Mouse (Mus musculus) large intestine, adult 2 months (tissue): ENCODE results near the gene Mrpl45. TPM values are rescaled to one million over a fixed set of nuclear protein-coding genes. Genes with fewer than 3 reads are reported as not detected.

ENCODE experiments used
- DNase-seq: peaks from one replicate; pipeline ENCODE4 v3.0.0-alpha.2; 2012; ENCODE audit warnings: low read depth, low spot score
- WGBS: fragments of 180-500 bp; shearing (Covaris S2); methylation state at CpG from one replicate; pipeline ENCODE4 v1.1.7; 2018; 5-methylcytosine and 5-hydroxymethylcytosine counted together
- polyA plus RNA-seq: library from polyadenylated mRNA; depleted of rRNA; stranded (reverse); fragments of >200 nt; gene quantifications from 2 replicates; pipeline ENCODE4 v1.2.3, GENCODE M21; 2012

Mrpl45 gene
- polyA plus RNA-seq, 1 experiment = 17.5 TPM

DNA sequence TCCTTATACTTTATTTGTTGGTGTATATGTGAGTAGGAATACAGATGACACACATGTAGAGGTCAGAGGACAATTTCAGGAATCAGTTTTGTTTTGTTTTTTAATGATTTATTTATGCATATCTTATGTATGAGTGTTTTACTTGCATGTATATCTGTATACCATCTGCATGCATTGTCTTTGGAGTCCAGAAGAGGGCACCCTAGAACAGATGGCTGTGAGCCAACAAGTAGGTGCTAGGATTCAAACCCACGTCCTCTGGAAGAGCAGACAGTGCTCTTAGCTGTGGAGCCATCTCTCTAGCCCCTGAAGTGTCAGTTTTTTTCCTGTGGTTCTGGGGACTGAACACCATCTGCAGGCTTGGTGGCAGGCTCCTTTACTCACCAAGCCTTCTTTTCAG lies 9.7 kb downstream of the Mrpl45 start:
- no peak for DNase-seq
- 71% methylated on average over 1 of the region's 1 CpGs for WGBS

- WGBS = 16% methylated on average over 9 of the region's 9 CpGs
- DNase-seq = no peak
Measured at GRCm38 (mm10) chr11:97328148-97328547, 12.6 kb downstream of the Mrpl45 start.

DNA sequence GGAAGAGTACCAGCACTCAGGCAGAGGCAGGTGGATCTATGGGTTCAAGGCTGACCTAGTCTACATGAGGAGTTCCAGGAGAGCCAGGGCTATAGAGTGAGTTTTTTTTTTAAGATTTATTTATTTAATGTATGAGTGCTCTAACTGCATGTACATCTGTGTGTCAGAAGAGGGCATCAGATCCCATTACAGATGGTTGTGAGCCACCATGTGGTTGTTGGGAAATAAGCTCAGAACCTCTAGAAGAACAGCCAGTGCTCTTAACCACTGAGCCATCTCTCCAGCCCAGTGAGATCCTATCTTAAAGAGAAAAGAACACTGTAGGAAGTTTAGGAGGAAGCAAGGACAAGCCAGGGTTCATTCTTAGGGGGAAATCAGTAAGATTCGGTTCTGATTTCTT lies 14.8 kb downstream of the Mrpl45 start:
- WGBS = 92% methylated on average over 1 of the region's 1 CpGs
- DNase-seq = no peak

DNA sequence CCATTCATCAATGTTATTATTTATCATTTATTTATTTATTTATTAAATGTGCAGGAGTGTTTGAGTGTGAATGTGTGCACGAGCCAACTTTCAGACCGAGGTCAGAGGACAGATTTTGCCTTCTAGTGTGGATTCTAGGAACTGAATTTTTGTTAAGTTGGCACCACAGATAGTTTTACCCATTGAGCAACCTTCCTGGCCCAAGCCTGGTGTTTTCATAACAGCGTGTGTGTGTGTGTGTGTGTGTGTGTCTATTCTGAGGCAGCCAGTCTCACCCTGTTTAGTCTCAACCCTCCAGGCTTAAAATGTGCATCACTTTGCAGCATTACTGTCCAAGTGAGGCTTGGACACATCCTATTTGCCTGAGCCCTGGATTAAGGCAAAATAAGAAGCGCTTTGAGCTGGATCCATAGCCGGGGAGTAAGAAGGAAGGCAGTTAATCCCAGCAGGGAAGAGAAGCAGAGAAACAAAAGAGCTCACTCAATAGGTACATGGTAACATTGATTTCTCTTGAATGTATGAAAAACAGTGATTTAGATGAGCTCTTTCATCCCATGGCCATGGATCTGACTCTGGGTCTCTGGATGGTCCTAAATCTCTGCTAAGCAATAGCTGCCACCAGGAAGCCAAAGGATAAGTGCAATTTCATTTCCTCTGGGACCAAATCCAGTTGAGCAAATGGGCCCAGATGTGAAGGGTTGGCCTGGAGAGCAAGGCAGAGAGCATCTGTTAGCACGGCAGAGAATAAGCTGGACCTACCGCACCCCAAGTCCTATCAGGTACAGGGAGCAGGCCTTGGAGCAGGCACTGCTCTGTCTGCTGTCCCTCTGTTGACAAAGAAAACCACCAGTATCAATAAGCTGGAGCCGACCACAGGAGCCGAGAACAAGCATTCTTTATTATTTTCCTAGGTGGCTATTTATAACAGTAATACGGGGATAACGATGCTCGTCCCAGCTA lies 16.0 kb downstream of the Mrpl45 start:
- 82% methylated on average over 12 of the region's 12 CpGs for WGBS

GRCm38 (mm10) chr11:97333044-97333443 lies 17.5 kb downstream of the Mrpl45 start:
- 32% methylated on average over 9 of the region's 9 CpGs for WGBS
- DNase-seq = no peak

More for the DNA sequence above, 16.0 kb downstream of the Mrpl45 start:
- no peak for DNase-seq

DNA sequence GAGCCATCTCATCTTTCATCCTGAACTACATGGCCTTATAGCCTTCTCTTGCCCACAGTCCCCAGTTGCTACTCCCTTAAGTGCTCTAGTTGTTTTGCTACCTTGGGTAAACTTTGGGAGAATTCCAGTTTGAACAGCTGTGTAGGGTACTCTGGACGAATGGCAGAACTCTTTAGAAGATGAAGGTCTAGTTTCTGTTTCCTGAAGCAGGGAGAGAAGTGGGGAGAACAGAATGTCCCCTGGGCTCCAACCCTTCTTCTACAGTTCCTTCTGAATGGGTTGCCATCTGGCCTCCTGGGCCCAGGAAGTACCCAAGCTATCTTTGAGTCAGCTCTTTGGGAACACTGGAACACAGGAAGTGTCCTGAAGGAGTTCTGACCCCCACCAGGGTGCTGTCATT lies 18.4 kb downstream of the Mrpl45 start:
- WGBS = 19% methylated on average over 1 of the region's 1 CpGs
- DNase-seq = no peak

DNA sequence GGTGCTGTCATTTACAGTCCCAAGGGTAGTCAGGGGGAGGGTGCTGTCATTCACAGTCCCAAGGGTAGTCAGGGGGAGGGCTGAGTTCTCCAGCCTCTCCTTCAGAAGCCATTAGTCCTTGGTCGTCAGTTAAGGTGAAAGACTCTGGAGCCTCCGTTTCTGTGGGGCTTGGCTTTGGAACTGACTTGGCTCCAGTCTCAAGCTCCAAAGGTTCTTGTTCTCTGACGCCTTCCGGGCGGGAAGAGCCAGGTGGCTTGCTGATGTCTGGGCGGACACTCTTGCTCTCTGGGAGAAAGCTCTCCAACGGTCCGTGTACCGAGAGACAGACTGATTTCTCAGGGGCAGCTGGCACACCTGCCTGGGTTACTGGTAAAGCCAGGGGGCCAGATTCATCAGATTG lies 18.9 kb downstream of the Mrpl45 start:
- 34% methylated on average over 9 of the region's 9 CpGs for WGBS
- DNase-seq = no peak

GRCm38 (mm10) chr11:97336238-97336637 lies 20.7 kb downstream of the Mrpl45 start:
- 64% methylated on average over 6 of the region's 6 CpGs for WGBS
- DNase-seq = no peak

DNA sequence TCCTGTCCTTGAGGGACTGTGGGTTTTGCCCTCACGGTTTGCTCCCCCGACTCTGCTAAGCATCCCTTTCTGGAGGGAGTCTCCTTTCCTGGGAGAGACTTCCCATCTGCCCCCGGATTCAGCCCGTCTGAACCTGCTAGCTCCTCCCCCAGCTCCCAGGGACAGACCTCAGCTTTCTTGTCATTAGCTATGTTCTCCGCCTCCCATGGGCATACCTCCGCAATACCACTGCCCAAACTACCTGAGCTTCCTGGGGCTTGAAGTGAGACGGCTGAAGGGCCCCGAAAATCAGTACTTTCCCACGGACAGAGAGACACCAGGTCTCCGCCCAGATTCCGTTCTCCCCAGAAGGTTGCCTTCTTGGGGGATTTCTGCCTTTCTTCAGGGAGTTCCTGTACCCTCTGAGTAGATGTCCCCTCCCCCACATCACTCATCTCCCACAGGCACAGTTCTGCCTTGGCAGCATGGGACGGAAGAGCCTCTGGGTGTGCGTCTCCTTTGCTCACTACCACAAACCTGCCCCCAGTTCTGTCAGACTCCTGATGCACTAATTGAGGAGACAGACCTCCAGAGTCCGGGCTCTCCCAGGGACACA lies 21.3 kb downstream of the Mrpl45 start:
- no peak for DNase-seq

DNA sequence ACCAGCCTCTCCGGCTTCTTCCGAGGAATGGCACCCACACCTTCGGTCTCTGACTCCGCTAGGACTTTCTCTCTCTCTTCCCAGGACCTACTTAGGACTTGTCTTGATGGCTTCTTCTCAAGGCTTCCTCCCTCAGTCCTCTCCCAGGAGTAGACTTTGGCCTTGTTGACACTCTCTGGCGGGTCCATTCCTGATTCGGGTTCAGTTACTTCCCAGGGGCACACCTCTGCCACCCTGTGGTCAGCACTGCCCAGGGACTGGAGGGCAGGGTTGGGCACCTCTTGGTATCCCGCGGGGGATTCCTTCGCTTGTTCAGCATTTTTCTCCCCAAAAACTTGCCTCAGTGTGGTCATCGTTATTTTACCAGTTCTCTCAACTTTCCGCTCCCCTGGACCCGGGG lies 21.8 kb downstream of the Mrpl45 start:
- no peak for DNase-seq
- 77% methylated on average over 12 of the region's 12 CpGs for WGBS

More for the DNA sequence above, 21.3 kb downstream of the Mrpl45 start:
- WGBS = 74% methylated on average over 14 of the region's 14 CpGs

GRCm38 (mm10) chr11:97338302-97338976 lies 22.9 kb downstream of the Mrpl45 start:
- WGBS = 48% methylated on average over 21 of the region's 21 CpGs
- no peak for DNase-seq

- DNase-seq = no peak
- 21% methylated on average over 17 of the region's 17 CpGs for WGBS
Measured at GRCm38 (mm10) chr11:97338977-97339315, 23.4 kb downstream of the Mrpl45 start.

DNA sequence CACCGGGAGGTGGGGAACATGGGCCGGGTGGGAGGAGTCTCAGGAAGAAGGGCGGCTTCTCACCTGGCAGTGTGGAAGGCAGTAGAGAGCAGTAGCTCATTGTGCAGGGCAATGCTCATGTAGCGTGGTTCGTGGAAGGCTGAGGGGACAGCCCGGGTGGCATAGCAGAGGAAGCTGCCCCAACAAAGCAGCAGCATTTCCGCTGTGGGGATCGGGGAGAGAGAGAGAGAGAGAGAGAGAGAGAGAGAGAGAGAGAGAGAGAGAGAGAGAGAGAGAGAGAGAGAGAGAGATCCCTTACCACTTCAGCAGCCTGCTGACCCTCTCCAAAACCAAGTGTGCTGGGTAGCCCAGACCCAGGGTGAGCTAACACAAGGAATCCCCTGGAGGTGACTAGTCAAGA lies 27.7 kb downstream of the Mrpl45 start:
- DNase-seq = no peak
- 43% methylated on average over 8 of the region's 8 CpGs for WGBS

GRCm38 (mm10) chr11:97343619-97344018 lies 28.1 kb downstream of the Mrpl45 start:
- WGBS = 20% methylated on average over 17 of the region's 17 CpGs
- DNase-seq = no peak

DNA sequence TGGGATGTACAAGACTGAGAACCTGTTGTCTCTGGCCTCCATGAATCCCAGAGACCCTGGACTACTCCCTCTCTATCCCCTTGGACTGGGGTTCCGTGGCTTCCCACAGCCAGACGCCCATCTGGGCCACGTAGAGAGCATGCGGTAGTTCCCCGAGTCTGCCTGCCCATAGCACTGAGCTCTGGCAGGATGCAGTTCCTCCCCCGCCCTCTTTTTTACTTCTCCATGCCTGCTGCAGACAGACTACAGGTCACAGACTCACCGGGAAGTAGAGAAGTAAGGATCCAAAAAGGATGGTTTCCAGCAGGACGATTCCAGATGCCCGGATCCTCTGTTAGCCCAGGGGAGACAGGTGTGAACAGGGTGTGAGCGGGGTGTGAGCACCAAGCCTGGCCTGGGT lies 29.9 kb downstream of the Mrpl45 start:
- no peak for DNase-seq
- WGBS = 57% methylated on average over 10 of the region's 10 CpGs

DNA sequence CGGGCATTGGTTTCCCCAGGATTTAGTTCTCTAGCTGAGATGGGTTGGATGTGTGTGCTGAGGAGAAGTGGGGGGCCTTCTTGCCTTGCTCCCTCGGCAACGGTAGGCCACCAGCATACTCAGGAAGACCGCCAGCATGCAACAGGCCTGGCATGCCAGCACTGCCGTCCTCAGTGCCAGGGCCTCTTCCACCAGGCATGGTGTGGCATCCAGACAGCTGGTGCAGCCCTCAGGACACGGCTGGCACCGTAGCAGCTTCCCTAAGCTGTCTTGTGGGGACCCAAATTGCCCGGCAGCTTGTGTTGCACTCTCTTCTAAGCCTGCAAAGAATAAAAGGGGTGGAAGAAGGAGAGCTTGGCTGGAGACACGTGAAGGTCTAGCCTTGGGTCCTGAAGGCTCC lies 30.9 kb downstream of the Mrpl45 start:
- 89% methylated on average over 9 of the region's 9 CpGs for WGBS
- DNase-seq = no peak

DNA sequence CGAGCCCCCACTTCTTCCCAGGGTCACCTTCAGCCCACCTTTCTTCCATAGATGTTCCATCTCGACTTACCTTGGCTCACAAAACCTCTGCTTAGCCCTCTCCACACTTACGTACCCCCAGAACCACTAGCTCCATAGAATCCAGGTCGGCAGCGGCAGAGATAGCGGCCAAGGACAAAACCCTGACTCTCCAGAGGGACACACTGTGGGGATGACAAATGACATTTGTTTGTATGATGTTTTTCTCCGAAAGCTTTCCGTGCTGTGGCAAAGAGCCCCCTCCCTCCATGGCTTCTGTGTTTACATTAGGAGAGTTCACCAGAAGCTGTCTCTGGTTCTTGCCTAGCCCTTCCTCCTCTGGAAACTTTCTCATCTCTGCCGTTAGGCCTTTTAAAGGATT lies 31.8 kb downstream of the Mrpl45 start:
- WGBS = 74% methylated on average over 9 of the region's 9 CpGs
- no peak for DNase-seq

DNA sequence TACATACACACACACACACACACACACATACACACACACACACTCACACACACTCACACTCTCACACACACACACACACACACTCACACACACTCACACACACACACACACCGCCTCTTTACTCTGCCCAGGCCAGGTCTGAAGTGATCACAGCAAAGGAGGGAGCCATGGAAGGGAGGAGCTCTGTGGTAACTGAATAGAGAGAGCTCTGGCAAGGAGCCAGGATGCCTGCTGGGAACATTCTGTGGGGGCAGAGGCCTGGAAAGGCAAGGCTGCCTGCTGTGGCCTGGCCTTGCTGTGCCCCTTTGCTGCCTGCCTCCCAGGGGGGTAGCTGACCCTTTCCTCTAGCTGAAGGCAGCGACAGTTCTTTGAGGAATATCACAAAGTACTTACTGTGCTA lies 34.5 kb downstream of the Mrpl45 start:
- 45% methylated on average over 2 of the region's 2 CpGs for WGBS
- no peak for DNase-seq

DNA sequence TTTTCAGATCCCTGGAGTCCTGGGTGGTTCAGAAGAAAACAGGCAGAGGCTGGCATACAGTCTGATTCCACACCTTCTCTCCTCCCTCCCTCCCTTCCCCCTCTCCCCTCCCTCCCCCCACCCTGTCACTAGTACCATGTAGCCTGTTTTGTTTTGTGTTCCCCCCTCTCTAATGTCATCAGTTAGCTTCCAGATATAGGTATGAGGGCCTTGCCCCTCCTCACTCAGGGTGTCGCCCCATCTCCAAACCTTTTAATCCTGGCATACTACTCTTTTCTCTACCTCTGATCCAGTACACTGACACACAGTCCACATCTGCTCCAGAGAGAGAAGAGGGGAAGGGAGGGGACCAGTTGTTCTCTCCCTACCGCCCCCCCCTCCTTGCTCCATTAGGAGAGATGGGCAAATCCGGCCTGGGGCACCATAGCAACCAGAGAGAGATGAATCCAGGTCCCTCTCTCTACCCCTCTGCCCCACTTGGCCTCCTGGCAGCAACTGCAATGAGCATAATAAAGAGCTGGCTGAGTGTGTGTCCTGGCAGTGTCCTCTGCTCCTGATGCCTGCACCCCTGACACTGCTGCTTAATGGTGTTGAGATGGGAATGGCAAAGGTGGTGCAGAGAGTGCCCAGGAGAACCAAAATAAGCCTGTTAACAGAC lies 36.6 kb downstream of the Mrpl45 start, which contains the start of gene Gpr179:
Gene Gpr179 (minus strand): TSS at position 51 of the 658 bp plus-strand sequence.
- 83% methylated on average over 3 of the region's 3 CpGs for WGBS
- no peak for DNase-seq
